ENCODE assay signal across 12 mouse cellular contexts in the genomic region with DNA sequence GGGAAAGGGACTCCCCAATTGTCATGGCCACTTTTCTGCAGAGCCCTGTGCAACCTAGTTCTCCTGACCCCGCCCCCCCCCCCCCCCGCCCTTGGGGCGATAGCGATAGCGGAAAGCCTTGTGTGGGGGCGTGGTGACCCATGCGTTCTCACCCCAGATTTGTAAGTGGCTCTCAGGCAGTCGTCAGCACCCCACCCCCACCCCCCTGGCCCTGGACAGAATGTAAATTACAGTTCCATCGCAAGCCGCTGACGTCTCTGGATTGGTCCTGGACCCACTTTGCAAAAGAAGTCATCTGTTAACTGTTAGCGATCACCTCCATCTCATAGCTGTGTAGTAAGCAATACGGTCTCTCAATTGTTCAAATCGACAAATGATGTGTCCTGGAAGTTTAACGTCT. TPM values are rescaled to one million over a fixed set of nuclear protein-coding genes. Genes with fewer than 3 reads are reported as not detected.
A peak's percentile ranks its signal among the peaks of the same experiment; 100 is the strongest.
DNase-seq lines count a peak whose midpoint lies in the region; ATAC-seq and TF ChIP-seq lines count a peak whose summit lies in the region.
"Had no signal": no experiment of that assay in that cellular context is flagged by ENCODE, and none has a peak within 500 bp of the region (broad histone marks: within the 10 kb centered on the region; RNA-seq: fewer than 3 reads in every experiment).

No protein-coding gene starts in this region.

- 23% methylated on average over 15 of the region's 15 CpGs for WGBS in heart, embryonic 11.5 days (ENCODE audit: insufficient replicate concordance)
- 33% methylated on average over 14 of the region's 15 CpGs for WGBS in kidney, postnatal 0 days
- WGBS in limb, embryonic 10.5 days = 30% methylated on average over 14 of the region's 15 CpGs

- ATAC-seq in heart, embryonic 11.5 days (replicated peaks; ENCODE audit: insufficient number of reproducible peaks, low FRiP score, low TSS enrichment) = no peak
- no peak for ATAC-seq in kidney, postnatal 0 days (replicated peaks; ENCODE audit: low FRiP score, low read depth)

- no peak for TF ChIP-seq CTCF in kidney, postnatal 0 days (IDR thresholded peaks at IDR 0.05; ENCODE audit: low read depth)

- H3K36me3 ChIP-seq in heart, embryonic 11.5 days (ENCODE audit: control insufficient read depth, insufficient read depth, low read length) = no peaks in the 10 kb centered on the region
- no peaks in the 10 kb centered on the region for H3K36me3 ChIP-seq in kidney, postnatal 0 days (ENCODE audit: insufficient read depth, low read length)
- no peaks in the 10 kb centered on the region for H3K36me3 ChIP-seq in limb, embryonic 10.5 days
- H3K36me3 ChIP-seq in splenic B cell, adult 2 months (ENCODE audit: control insufficient read depth, insufficient read depth, low read length, poor library complexity, severe bottlenecking) = no peaks in the 10 kb centered on the region

- H3K27ac ChIP-seq in heart, embryonic 11.5 days (ENCODE audit: low read depth, low read length) = no peak overlapping the region
- no peak overlapping the region for H3K27ac ChIP-seq in kidney, postnatal 0 days
- peak overlapping the region; percentile 30; the same call in 1 of the 2 replicates for H3K27ac ChIP-seq in limb, embryonic 10.5 days

- H3K9ac ChIP-seq in heart, embryonic 11.5 days (ENCODE audit: low read depth, low read length) = no peak overlapping the region
- H3K9ac ChIP-seq in kidney, postnatal 0 days (ENCODE audit: low read depth, low read length) = no peak overlapping the region

- H3K27me3 ChIP-seq in heart, embryonic 11.5 days (ENCODE audit: control insufficient read depth, insufficient read depth, low read length) = no peaks in the 10 kb centered on the region
- H3K27me3 ChIP-seq in kidney, postnatal 0 days (ENCODE audit: insufficient read depth, low read length) = no peaks in the 10 kb centered on the region
- H3K27me3 ChIP-seq in limb, embryonic 10.5 days (ENCODE audit: low read depth, poor library complexity, severe bottlenecking) = no peaks in the 10 kb centered on the region
- no peaks in the 10 kb centered on the region for H3K27me3 ChIP-seq in splenic B cell, adult 2 months (ENCODE audit: control insufficient read depth, insufficient read depth, low read length, poor library complexity, severe bottlenecking)

- intact Hi-C loops in heart, postnatal 25 days (cut with DNase I) = no loop called here

- peak overlapping the region; percentile 45 for H3K4me2 ChIP-seq in heart, embryonic 11.5 days
- H3K4me2 ChIP-seq in kidney, postnatal 0 days (ENCODE audit: low read length) = 0 out of 2 replicates have a peak overlapping the region, but pooled peaks have one; percentile 21

- H3K4me3 ChIP-seq in heart, embryonic 11.5 days (ENCODE audit: low read depth, low read length) = no peak overlapping the region
- H3K4me3 ChIP-seq in kidney, postnatal 0 days (replicated peaks; ENCODE audit: low read depth, low read length) = no peak overlapping the region
- H3K4me3 ChIP-seq in limb, embryonic 10.5 days = peak overlapping the region; percentile 33; the same call in 1 of the 2 replicates

- no peaks in the 10 kb centered on the region for H3K9me3 ChIP-seq in heart, embryonic 11.5 days (replicated peaks; ENCODE audit: control insufficient read depth, low read length)
- no peaks in the 10 kb centered on the region for H3K9me3 ChIP-seq in kidney, postnatal 0 days (replicated peaks; ENCODE audit: low read length)
- H3K9me3 ChIP-seq in limb, embryonic 10.5 days (replicated peaks) = no peaks in the 10 kb centered on the region

- peaks cover 2% of the 10 kb centered on the region; the same call in 1 of the 2 replicates for H3K4me1 ChIP-seq in heart, embryonic 11.5 days (ENCODE audit: control insufficient read depth, insufficient read depth, low read length)
- H3K4me1 ChIP-seq in kidney, postnatal 0 days (replicated peaks; ENCODE audit: insufficient read depth, low read length) = no peaks in the 10 kb centered on the region; the same call in 1 of the 2 replicates
- peaks cover 22% of the 10 kb centered on the region for H3K4me1 ChIP-seq in limb, embryonic 10.5 days

- no peak for DNase-seq in heart, postnatal 25 days (ENCODE audit: low spot score)
- DNase-seq in kidney, postnatal 0 days (ENCODE audit: low spot score) = no peak
- no peak for DNase-seq in kidney, postnatal 4 days
- DNase-seq in limb, embryonic 10.5 days (ENCODE audit: low spot score) = peak; percentile 53
- peak; percentile 47 for DNase-seq in splenic B cell, adult 2 months (ENCODE audit: low read depth, low spot score)
- DNase-seq in MN1 (ENCODE audit: low spot score) = no peak
- no peak for DNase-seq in urinary bladder, postnatal 14 days (ENCODE audit: low spot score)
- DNase-seq: adrenal gland, postnatal 36 days; cerebellum, adult 18-20 months; gastrocnemius, postnatal 10 days; lung, postnatal 14 days had no signal

RNA-seq across cellular contexts. Expression of gene Slc38a1, which starts 4.7 kb away (rescaled TPM):
- polyA plus RNA-seq in heart, embryonic 11.5 days (2014; fragmentation: Nextera tagmentation; extraction: Ambion mirVana) = 75.5 and 81.9 TPM in 2 replicates
- 10 to 100 TPM; 17.0 to 21.2 TPM for total RNA-seq in heart, postnatal 25 days (2021)
- 44.3 and 56.2 TPM in 2 replicates for polyA plus RNA-seq in kidney, postnatal 0 days (2015; fragmentation: Nextera tagmentation; extraction: Ambion mirVana)
- 141 and 149 TPM in 2 replicates for polyA plus RNA-seq in limb, embryonic 10.5 days (2016; fragmentation: Nextera tagmentation; extraction: Ambion mirVana)

RNA-seq across cellular contexts. Expression of gene Slc38a2, which starts 52.2 kb away (rescaled TPM):
- 139 and 157 TPM in 2 replicates for polyA plus RNA-seq in heart, embryonic 11.5 days (2014; fragmentation: Nextera tagmentation; extraction: Ambion mirVana)
- 100 to 1,000 TPM; 230 to 253 TPM for total RNA-seq in heart, postnatal 25 days (2021)
- 111 and 113 TPM in 2 replicates for polyA plus RNA-seq in kidney, postnatal 0 days (2015; fragmentation: Nextera tagmentation; extraction: Ambion mirVana)
- polyA plus RNA-seq in limb, embryonic 10.5 days (2016; fragmentation: Nextera tagmentation; extraction: Ambion mirVana) = 173 and 198 TPM in 2 replicates

Comparison
In these comparisons a context has a peak if more than half of its experiments do, and no peak if none do; other contexts are left out.
1. DNase-seq: peak in limb, embryonic 10.5 days (single experiment) and splenic B cell, adult 2 months (single experiment); none in heart, postnatal 25 days (single experiment), kidney, postnatal 0 days (single experiment), kidney, postnatal 4 days (0 of 2), MN1 (single experiment) and urinary bladder, postnatal 14 days (single experiment).